Mouse (Mus musculus): ENCODE measurements around the gene Coro1c. TPM values are rescaled to one million over a fixed set of nuclear protein-coding genes. Genes with fewer than 3 reads are reported as not detected.

The Coro1c gene
- 10 to 100 TPM; 70.4 to 84.2 TPM for total RNA-seq (2021)
- long read RNA-seq, experiment 1, transcript Coro1c-201 (11 exons, 3,491 nt), result major isoform, 73 of 87 reads
- long read RNA-seq, experiment 1, partial matches to known transcripts, result 5 of 87 reads
- long read RNA-seq, experiment 1, other reads (novel, unspliced or antisense), result 9 of 87 reads
- long read RNA-seq, experiment 2, transcript Coro1c-201 (11 exons, 3,491 nt), result major isoform, 80 of 97 reads
- long read RNA-seq, experiment 2, partial matches to known transcripts, result 16 of 97 reads
- long read RNA-seq, experiment 2, other reads (novel, unspliced or antisense), result 1 of 97 reads

- DNase-seq (ENCODE audit: low spot score in 2 of 2), result peak; percentile 99
Observed at GRCm38 (mm10) chr5:113908592-113909441, at the start of gene Coro1c. Gene Coro1c (minus strand): TSS chr5:113908758.

- peak; percentile 83 to 88 for DNase-seq (ENCODE audit: low spot score in 2 of 2)
Observed at GRCm38 (mm10) chr5:113956510-113956909, 48.0 kb upstream of the Coro1c start.

DNA sequence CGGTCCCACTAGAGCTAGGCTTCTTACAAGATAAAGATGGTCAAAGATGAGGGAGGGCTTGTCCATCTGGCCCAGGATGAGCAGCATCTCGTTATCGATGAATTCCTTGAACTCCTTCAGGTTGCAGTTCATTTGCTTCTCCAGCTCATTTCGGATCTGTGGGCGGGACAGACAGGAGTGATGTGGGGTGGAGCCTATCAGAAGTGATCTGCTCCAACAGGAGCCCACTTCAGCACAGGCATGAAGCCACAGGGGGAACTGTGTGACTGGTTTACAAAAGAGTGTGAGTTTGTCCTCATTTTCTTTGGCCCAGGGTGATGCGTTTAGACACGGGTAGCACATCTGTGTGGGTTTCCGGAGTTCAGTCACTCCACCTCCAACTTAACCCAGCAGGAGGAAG is 47.1 kb upstream of the Coro1c start:
- no peak for DNase-seq (ENCODE audit: low spot score in 2 of 2)

DNA sequence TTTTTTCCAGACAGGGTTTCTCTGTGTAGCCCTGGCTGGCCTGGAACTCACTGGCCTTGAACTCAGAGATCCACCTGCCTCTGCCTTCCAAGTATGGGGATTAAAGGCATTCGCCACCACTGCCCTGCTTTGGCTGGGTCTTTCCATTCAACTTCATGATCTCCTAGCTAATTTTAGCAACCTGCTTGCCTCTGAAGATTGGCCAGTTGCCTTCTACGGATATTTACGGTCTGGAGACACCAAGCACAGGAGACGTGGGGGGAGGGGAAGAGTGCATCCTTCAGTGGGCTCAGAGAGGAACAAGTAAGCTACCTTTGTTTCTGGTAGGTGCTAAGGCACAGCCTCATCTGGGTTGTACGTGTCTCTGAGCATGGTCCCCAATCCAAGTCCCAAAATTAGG is 46.7 kb upstream of the Coro1c start:
- DNase-seq (ENCODE audit: low spot score in 2 of 2), result no peak

DNA sequence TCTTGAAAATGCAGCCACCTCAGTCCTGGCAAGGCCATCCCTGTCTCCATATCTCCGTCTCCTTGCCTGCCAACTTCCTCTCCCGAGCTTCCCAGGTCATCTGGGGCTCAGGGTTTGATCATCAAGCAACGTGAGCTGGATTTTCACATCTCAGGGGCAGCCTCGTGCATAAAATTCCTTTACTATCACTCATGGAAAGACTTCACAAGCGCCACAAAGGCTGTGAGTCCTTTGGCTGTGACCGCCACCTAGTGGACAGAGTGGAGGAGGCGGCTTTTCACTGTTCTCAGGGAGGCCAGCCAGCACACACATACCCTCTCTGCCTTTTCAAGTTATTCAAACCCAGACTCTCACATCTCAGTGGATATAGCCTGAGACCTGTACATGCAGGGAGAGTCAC is 45.9 kb upstream of the Coro1c start:
- peak; percentile 66 to 86 for DNase-seq (ENCODE audit: low spot score in 2 of 2)

DNA sequence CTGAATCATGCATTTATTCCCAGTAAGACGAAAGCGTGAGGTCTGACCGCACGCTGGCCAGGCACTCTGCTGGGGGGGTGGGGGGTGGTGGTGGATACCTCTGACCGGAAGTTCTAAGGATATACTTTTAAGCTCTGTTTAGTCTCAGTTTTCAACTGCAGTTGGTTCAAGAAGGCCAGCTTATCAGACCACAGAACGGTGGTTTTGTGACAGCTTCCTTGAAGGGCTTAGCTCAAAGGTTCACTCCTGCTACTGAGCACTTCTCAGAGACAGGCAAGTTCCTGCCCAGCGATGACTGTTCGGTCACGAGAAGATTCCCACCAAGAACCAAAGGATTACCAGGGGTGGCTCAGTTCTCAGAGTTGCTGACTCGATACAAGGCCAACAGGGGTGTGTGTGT is 44.0 kb upstream of the Coro1c start:
- no peak for DNase-seq (ENCODE audit: low spot score in 2 of 2)

DNA sequence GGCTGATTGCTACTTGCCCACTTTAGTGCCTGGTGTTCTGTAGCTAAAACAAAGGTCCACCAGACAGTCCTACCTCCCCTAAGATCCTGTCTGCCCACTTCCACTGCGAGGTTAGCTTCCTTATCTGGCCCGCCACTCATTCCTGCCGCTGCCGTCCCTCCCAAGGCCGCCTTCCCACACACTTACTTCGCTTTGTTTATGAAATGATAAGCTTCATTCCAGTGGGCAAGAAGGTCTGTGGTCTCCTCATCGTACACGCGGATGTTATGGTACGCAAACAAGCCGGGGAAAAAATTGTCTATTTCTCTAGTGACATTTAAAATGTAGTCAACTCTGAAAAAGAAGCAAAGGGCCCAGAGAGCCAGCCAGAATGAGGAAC is 43.1 kb upstream of the Coro1c start:
- no peak for DNase-seq (ENCODE audit: low spot score in 2 of 2)

- no peak for DNase-seq (ENCODE audit: low spot score in 2 of 2)
Observed at GRCm38 (mm10) chr5:113950786-113951692, 42.5 kb upstream of the Coro1c start.

GRCm38 (mm10) chr5:113950133-113950532 is 41.6 kb upstream of the Coro1c start:
- no peak for DNase-seq (ENCODE audit: low spot score in 2 of 2)

GRCm38 (mm10) chr5:113947280-113947679 is 38.7 kb upstream of the Coro1c start:
- no peak for DNase-seq (ENCODE audit: low spot score in 2 of 2)

- no peak for DNase-seq (ENCODE audit: low spot score in 2 of 2)
Observed at GRCm38 (mm10) chr5:113945126-113945525, 36.6 kb upstream of the Coro1c start.

GRCm38 (mm10) chr5:113943328-113943727 is 34.8 kb upstream of the Coro1c start:
- no peak for DNase-seq (ENCODE audit: low spot score in 2 of 2)

GRCm38 (mm10) chr5:113942580-113942979 is 34.0 kb upstream of the Coro1c start:
- DNase-seq (ENCODE audit: low spot score in 2 of 2), result no peak

GRCm38 (mm10) chr5:113939263-113939900 is 30.8 kb upstream of the Coro1c start:
- DNase-seq (ENCODE audit: low spot score in 2 of 2), result no peak

GRCm38 (mm10) chr5:113937650-113938049 is 29.1 kb upstream of the Coro1c start:
- no peak for DNase-seq (ENCODE audit: low spot score in 2 of 2)

- no peak for DNase-seq (ENCODE audit: low spot score in 2 of 2)
Observed at GRCm38 (mm10) chr5:113933889-113934288, 25.3 kb upstream of the Coro1c start.

DNA sequence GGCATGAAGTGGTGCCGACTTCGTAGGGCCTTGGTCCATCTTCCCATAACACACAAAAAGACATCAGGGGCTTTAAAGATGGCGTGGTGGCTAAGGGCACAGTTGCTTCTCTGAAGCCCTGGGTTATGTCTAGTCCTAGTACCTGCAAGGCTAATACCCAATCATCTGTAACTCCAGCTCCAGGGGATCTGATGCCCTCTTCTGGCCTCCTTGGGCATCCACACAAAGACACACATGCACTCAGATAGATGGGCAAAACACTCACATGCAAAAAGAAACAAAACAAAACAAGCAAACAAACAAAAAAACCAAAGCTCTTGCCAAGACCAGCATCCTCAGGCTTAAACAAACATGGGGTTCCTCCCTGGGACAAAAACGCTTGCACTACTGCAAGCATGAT is 24.9 kb upstream of the Coro1c start:
- DNase-seq (ENCODE audit: low spot score in 2 of 2), result no peak

- DNase-seq (ENCODE audit: low spot score in 2 of 2), result no peak
Observed at GRCm38 (mm10) chr5:113932310-113932709, 23.8 kb upstream of the Coro1c start.

GRCm38 (mm10) chr5:113930648-113931609 is 22.4 kb upstream of the Coro1c start:
- DNase-seq (ENCODE audit: low spot score in 2 of 2), result peak in 1 of 2 experiments; percentile 76
